Mouse (Mus musculus) ES-Bruce4 (cell line): ENCODE measurements around the gene Fgfr2. TPM values are rescaled to one million over a fixed set of nuclear protein-coding genes. Genes with fewer than 3 reads are reported as not detected.

ENCODE experiments used
- H3K27ac ChIP-seq: 2 replicates; pipeline ENCODE4 v1.5.1; 2012; ENCODE audit warnings: low read length, inconsistent platforms; ENCODE audit not compliant: insufficient read depth
- H3K27me3 ChIP-seq: 2 replicates; pipeline ENCODE4 v1.6.1; 2012; ENCODE audit warnings: mild to moderate bottlenecking, low read length, inconsistent platforms; ENCODE audit not compliant: control insufficient read depth, poor library complexity, insufficient read depth, severe bottlenecking
- H3K36me3 ChIP-seq: 2 replicates; pipeline ENCODE4 v1.6.1; 2012; ENCODE audit warnings: inconsistent platforms, mild to moderate bottlenecking, low read length, moderate library complexity; ENCODE audit not compliant: control insufficient read depth, poor library complexity, insufficient read depth, severe bottlenecking
- H3K4me1 ChIP-seq: one replicate; pipeline ENCODE4 v1.8.1; 2011; ENCODE audit warnings: low read length; ENCODE audit not compliant: control insufficient read depth, insufficient read depth
- H3K4me3 ChIP-seq: 2 replicates; pipeline ENCODE4 v1.5.1; 2011; ENCODE audit warnings: low read depth, mild to moderate bottlenecking, low read length
- H3K9ac ChIP-seq: 2 replicates; pipeline ENCODE4 v1.6.1; 2012; ENCODE audit warnings: low read depth, mild to moderate bottlenecking, inconsistent platforms; ENCODE audit not compliant: poor library complexity, severe bottlenecking
- H3K9me3 ChIP-seq: replicated peaks from 2 replicates; pipeline ENCODE4 v1.6.1; 2012; ENCODE audit warnings: mild to moderate bottlenecking, low read length, inconsistent platforms; ENCODE audit not compliant: control insufficient read depth, poor library complexity, insufficient read depth, severe bottlenecking
- CTCF ChIP-seq: IDR thresholded peaks from one replicate; pipeline ENCODE4 v1.8.1; 2011; ENCODE audit warnings: low read depth, low read length
- EP300 ChIP-seq: IDR thresholded peaks from 2 replicates; pipeline ENCODE4 v1.6.1; 2011; ENCODE audit warnings: low read depth, low read length; ENCODE audit not compliant: insufficient read depth
- POLR2A ChIP-seq: IDR thresholded peaks from one replicate; pipeline ENCODE4 v1.8.1; 2011; ENCODE audit warnings: low read length; ENCODE audit not compliant: insufficient read depth
- polyA plus RNA-seq: library from polyadenylated mRNA; stranded (reverse); fragments of >200 nt; gene quantifications from 2 replicates; pipeline ENCODE4 v1.2.4, GENCODE M21; 2011; ENCODE audit warnings: low read depth; ENCODE audit not compliant: missing spikeins, insufficient read depth, insufficient read length

The Fgfr2 gene
- polyA plus RNA-seq, 1 experiment = 34.8 TPM

- H3K4me3 ChIP-seq = no peak overlapping the region
- TF ChIP-seq EP300 (no peak), CTCF (no peak), POLR2A (no peak)
- H3K27ac ChIP-seq = no peak overlapping the region
These were observed 683.2 kb downstream of the Fgfr2 start for GRCm38 (mm10) chr7:132439916-132440315.

GRCm38 (mm10) chr7:132438060-132438459 lies 685.1 kb downstream of the Fgfr2 start:
- H3K9me3 ChIP-seq = no peaks in the 10 kb centered on the region
- H3K4me3 ChIP-seq = no peak overlapping the region
- H3K9ac ChIP-seq = no peak overlapping the region
- TF ChIP-seq POLR2A (no peak), EP300 (no peak), CTCF (no peak)
- no peaks in the 10 kb centered on the region for H3K27me3 ChIP-seq
- H3K36me3 ChIP-seq = no peaks in the 10 kb centered on the region
- no peak overlapping the region for H3K27ac ChIP-seq
- no peaks in the 10 kb centered on the region for H3K4me1 ChIP-seq

More at GRCm38 (mm10) chr7:132439916-132440315, 683.2 kb downstream of the Fgfr2 start:
- Histone ChIP-seq H3K4me1 (no peaks in the 10 kb centered on the region), H3K36me3 (no peaks in the 10 kb centered on the region), H3K9me3 (no peaks in the 10 kb centered on the region), H3K27me3 (no peaks in the 10 kb centered on the region), H3K9ac (no peak overlapping the region)

GRCm38 (mm10) chr7:132437431-132437830 lies 685.7 kb downstream of the Fgfr2 start:
- Histone ChIP-seq H3K4me3 (no peak overlapping the region), H3K27me3 (no peaks in the 10 kb centered on the region), H3K4me1 (no peaks in the 10 kb centered on the region), H3K27ac (no peak overlapping the region), H3K9me3 (no peaks in the 10 kb centered on the region), H3K36me3 (no peaks in the 10 kb centered on the region), H3K9ac (no peak overlapping the region)
- no peak for TF ChIP-seq CTCF
- TF ChIP-seq EP300 = no peak
- TF ChIP-seq POLR2A = no peak

GRCm38 (mm10) chr7:132435486-132436055 lies 687.6 kb downstream of the Fgfr2 start:
- H3K36me3 ChIP-seq = no peaks in the 10 kb centered on the region
- H3K4me1 ChIP-seq = no peaks in the 10 kb centered on the region
- TF ChIP-seq CTCF (no peak), EP300 (no peak), POLR2A (no peak)
- H3K27me3 ChIP-seq = no peaks in the 10 kb centered on the region
- H3K4me3 ChIP-seq = no peak overlapping the region
- no peak overlapping the region for H3K9ac ChIP-seq
- H3K27ac ChIP-seq = no peak overlapping the region
- no peaks in the 10 kb centered on the region for H3K9me3 ChIP-seq

GRCm38 (mm10) chr7:132429324-132429723 lies 693.8 kb downstream of the Fgfr2 start:
- no peaks in the 10 kb centered on the region for H3K27me3 ChIP-seq
- no peaks in the 10 kb centered on the region for H3K36me3 ChIP-seq
- no peaks in the 10 kb centered on the region for H3K9me3 ChIP-seq
- H3K27ac ChIP-seq = no peak overlapping the region
- no peaks in the 10 kb centered on the region for H3K4me1 ChIP-seq
- no peak overlapping the region for H3K9ac ChIP-seq
- TF ChIP-seq POLR2A = no peak
- no peak for TF ChIP-seq CTCF
- no peak for TF ChIP-seq EP300
- H3K4me3 ChIP-seq = no peak overlapping the region

- Histone ChIP-seq H3K27me3 (no peaks in the 10 kb centered on the region), H3K36me3 (no peaks in the 10 kb centered on the region), H3K27ac (no peak overlapping the region), H3K4me3 (no peak overlapping the region), H3K9ac (no peak overlapping the region), H3K4me1 (no peaks in the 10 kb centered on the region), H3K9me3 (no peaks in the 10 kb centered on the region)
- no peak for TF ChIP-seq CTCF
- TF ChIP-seq POLR2A = no peak
These were observed 694.8 kb downstream of the Fgfr2 start for GRCm38 (mm10) chr7:132428308-132428707.
